Mouse (Mus musculus) erythroblast, embryonic 14.5 days (primary cell): ENCODE data around the gene Islr. TPM values are rescaled to one million over a fixed set of nuclear protein-coding genes. Genes with fewer than 3 reads are reported as not detected.

Source experiments
- H3K27me3 ChIP-seq: 2 replicates; pipeline ENCODE4 v1.6.1; 2012; ENCODE audit warnings: inconsistent platforms; ENCODE audit not compliant: control insufficient read depth
- H3K36me3 ChIP-seq: 2 replicates; pipeline ENCODE4 v1.6.1; 2012; ENCODE audit warnings: mild to moderate bottlenecking, inconsistent platforms; ENCODE audit not compliant: control insufficient read depth
- H3K4me1 ChIP-seq: 2 replicates; pipeline ENCODE4 v1.6.1; 2012; ENCODE audit warnings: inconsistent platforms; ENCODE audit not compliant: control insufficient read depth
- H3K4me3 ChIP-seq: replicated peaks from 2 replicates; pipeline ENCODE3; 2012; ENCODE audit warnings: moderate library complexity, mild to moderate bottlenecking, inconsistent platforms
- H3K9me3 ChIP-seq: 2 replicates; pipeline ENCODE4 v1.6.1; 2012; ENCODE audit warnings: low read length, inconsistent platforms, mixed read lengths; ENCODE audit not compliant: control insufficient read depth
- GATA1 ChIP-seq: IDR thresholded peaks from 2 replicates; pipeline ENCODE4 v1.6.1; 2012; ENCODE audit warnings: low read length, inconsistent platforms, mixed read lengths
- TAL1 ChIP-seq: IDR thresholded peaks from 3 replicates; pipeline ENCODE4 v1.6.1; 2012; ENCODE audit warnings: low read length, inconsistent platforms, mixed read lengths
- polyA plus RNA-seq: library from polyadenylated mRNA; stranded (reverse); fragments of >175 nt; gene quantifications from 2 replicates; pipeline ENCODE4 v1.2.3, GENCODE M21; 2012

Islr gene
- polyA plus RNA-seq, 1 experiment, result not detected

DNA sequence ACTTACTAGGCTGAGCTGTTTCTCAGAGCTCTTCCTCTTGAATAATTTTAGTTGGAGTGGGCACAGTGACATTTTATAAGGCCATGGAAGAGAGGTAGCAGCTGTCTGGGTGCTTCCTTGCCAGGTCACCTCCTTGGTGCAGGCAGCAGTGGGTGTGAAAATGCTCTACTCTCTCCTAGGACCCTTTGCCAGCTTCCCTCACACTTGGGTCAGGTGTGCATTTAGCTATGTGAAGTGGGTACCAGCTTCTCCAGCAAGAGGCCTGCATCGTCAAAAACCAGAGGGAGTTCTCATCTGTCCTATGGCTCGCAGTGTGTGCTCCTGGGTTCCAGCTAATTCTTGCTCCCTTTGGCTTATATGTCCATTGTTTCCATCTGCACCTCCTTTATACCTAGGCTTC is 24.7 kb downstream of the Islr start:
- H3K9me3 ChIP-seq, result no peaks in the 10 kb centered on the region
- no peaks in the 10 kb centered on the region for H3K4me1 ChIP-seq
- no peaks in the 10 kb centered on the region for H3K36me3 ChIP-seq
- TF ChIP-seq GATA1 (no peak), TAL1 (no peak)
- no peaks in the 10 kb centered on the region; the same call in 1 of the 2 replicates for H3K27me3 ChIP-seq
- no peak overlapping the region for H3K4me3 ChIP-seq

DNA sequence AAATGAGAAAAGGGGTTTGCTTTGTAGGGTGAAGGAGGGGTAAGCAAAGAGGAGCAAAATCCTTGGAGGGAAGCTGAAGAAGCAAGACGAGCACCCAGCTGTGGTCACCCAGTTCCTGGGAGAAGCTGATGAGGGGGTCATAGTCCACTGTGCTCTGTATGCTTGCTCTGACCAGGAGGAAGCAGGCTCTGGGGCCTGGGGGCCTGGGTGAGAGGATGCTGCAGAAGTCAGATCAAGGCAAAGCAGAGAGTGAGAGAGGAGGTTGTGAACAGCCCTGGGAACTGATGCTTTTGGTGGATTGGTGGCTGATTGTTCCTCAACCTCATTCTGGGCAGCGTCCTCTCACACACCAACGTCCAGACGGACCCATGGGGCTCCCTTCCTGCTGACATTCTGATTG is 26.9 kb downstream of the Islr start:
- no peaks in the 10 kb centered on the region for H3K9me3 ChIP-seq
- no peak overlapping the region for H3K4me3 ChIP-seq
- no peaks in the 10 kb centered on the region for H3K36me3 ChIP-seq
- H3K4me1 ChIP-seq, result no peaks in the 10 kb centered on the region
- no peaks in the 10 kb centered on the region; the same call in 1 of the 2 replicates for H3K27me3 ChIP-seq
- TF ChIP-seq GATA1, result no peak
- TF ChIP-seq TAL1, result no peak

DNA sequence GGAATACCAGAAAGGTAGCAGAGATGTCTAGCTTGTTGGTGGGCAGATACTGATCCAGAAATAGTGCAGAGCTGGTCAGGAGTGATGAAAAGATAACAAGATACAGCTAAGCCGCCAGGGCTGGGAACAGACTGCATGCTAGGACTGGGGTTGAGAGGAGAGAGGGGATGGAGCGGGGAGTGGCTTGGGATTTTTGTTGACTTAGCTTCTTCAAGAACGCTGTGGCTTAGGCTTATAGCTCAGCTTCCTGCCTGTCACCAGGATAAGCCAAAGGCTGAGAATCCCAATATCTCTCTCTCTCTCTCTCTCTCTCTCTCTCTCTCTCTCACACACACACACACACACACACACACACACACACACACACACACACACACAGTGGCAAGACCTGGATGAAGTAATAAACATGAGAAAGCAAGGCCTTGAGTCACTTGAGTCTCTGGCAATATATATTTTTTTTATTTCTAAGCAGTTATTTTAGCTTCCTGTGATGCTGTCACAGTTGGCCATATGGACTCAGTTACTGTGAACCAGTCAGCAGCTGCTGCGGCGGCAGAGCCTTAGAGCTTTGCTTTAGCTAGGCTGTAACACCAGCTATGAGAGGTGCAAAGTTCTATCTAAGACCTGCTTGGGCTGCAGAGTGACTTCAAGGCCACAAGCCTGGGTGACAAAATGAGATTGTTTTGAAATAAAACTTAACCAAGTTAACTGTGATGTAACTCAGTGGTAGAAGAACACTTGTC is 28.2 kb downstream of the Islr start:
- H3K27me3 ChIP-seq, result no peaks in the 10 kb centered on the region; the same call in 1 of the 2 replicates
- no peaks in the 10 kb centered on the region for H3K9me3 ChIP-seq
- TF ChIP-seq TAL1 (no peak), GATA1 (no peak)
- no peaks in the 10 kb centered on the region for H3K4me1 ChIP-seq
- no peak overlapping the region for H3K4me3 ChIP-seq
- no peaks in the 10 kb centered on the region for H3K36me3 ChIP-seq

DNA sequence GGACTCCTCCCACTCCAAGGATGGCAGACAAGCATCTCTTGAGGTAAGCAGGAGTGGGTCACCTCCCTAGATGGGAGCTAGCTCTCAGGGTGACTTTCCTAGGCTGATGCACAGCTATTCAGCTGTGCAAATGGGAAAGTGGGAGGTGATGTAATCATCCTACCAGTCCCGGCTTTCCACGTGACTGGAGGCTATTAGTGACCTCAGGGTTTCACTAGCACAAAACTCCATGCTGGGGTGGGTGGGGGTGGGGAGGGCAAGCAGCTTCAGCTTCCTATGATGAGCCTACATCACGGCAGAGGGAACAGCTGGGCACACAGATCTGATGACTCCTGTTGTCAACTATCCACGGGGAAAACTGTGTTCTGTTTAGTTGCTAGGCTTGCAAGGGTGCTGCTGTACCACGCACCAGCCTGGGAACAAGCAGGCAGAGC is 29.3 kb downstream of the Islr start:
- no peaks in the 10 kb centered on the region for H3K36me3 ChIP-seq

DNA sequence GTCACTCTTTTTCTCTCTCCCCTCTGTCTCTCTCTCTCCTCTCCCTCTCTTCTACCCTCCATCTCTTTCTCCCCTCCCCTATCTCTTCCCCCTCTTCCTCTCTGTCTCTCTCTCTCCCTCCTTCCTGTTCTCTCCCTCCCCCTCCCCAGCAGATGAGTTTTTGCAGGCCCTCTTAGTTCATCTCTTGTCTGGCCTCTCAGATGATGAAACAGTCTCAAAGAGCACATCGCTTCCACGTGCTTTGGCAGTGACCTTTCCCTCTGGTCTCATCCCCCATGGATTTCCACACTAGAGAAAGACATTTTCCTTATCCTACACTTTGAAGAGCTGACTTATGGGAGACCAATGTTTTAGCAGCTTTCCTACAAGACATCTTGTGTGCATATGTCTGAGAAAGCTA is 31.2 kb downstream of the Islr start:
- Histone ChIP-seq H3K36me3 (no peaks in the 10 kb centered on the region), H3K4me3 (no peak overlapping the region), H3K4me1 (no peaks in the 10 kb centered on the region), H3K27me3 (no peaks in the 10 kb centered on the region; the same call in 1 of the 2 replicates), H3K9me3 (no peaks in the 10 kb centered on the region)
- no peak for TF ChIP-seq TAL1
- TF ChIP-seq GATA1, result no peak

More for the DNA sequence above, 29.3 kb downstream of the Islr start:
- Histone ChIP-seq H3K9me3 (no peaks in the 10 kb centered on the region), H3K4me1 (no peaks in the 10 kb centered on the region), H3K4me3 (no peak overlapping the region), H3K27me3 (no peaks in the 10 kb centered on the region; the same call in 1 of the 2 replicates)
- TF ChIP-seq GATA1 (no peak), TAL1 (no peak)

DNA sequence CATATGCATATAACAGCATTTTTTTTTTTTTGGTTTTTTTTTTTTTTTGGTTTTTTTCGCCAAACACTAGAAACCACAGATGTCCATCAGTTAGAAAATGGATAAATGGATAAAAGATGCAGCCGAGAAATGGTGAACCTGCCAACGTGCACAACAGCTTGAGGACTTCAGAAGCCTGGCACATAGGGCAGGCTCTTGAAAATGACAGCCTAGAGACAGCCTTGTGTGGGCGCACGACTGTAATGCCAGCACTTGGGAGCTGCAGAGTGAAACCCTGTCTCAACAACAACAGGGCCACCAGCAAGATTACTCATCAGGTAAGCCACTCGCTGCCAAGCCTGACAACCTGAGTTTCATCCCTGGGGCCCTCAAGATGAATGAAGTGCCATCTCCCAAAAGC is 34.7 kb downstream of the Islr start:
- H3K36me3 ChIP-seq, result no peaks in the 10 kb centered on the region
- H3K4me1 ChIP-seq, result no peaks in the 10 kb centered on the region
- H3K4me3 ChIP-seq, result no peak overlapping the region
- TF ChIP-seq TAL1 (no peak), GATA1 (no peak)
- no peaks in the 10 kb centered on the region for H3K27me3 ChIP-seq
- no peaks in the 10 kb centered on the region for H3K9me3 ChIP-seq

DNA sequence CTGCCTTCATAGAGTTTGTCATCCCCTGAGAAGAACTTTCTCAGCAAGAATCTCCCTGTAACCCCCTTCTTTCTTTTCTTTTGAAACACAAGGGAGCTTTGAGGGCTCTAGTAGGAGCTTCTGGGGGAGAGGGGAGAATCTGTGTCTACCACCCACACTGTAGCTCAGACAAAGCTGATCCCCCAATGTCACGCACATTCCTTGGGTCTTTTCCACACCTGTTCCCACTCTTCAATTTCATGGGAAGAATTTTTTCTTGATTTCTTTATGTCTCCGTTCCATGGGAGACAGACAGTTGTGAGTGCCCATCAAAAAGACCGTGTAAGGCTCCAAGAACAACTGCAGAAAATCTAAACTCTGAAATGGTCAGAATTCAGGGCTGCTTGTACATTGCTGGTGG is 35.2 kb downstream of the Islr start:
- H3K4me3 ChIP-seq, result no peak overlapping the region
- H3K4me1 ChIP-seq, result no peaks in the 10 kb centered on the region
- H3K9me3 ChIP-seq, result no peaks in the 10 kb centered on the region
- H3K36me3 ChIP-seq, result no peaks in the 10 kb centered on the region
- no peaks in the 10 kb centered on the region for H3K27me3 ChIP-seq
- TF ChIP-seq GATA1 (no peak), TAL1 (no peak)

DNA sequence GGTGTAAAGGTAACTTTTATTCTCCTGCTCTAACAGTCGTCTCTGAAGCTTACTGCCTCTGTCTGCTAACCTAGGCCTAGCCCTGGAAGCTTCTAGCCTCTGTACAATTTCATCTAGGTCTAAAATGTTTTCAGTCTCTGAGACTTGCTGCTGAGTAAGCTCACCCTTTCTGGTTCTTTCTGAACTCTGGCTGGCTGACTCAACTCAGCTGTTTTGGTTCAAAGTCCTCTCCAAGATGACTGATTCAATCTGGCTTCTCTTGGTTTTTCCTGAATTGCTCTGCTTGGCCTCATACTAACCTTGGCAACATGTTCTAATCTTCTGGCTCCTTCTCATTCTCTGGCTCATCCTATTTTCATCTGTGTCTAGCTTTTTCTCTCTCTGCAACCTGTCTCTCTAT is 38.3 kb downstream of the Islr start:
- TF ChIP-seq GATA1, result no peak
- TF ChIP-seq TAL1, result no peak
- no peaks in the 10 kb centered on the region for H3K4me1 ChIP-seq
- no peaks in the 10 kb centered on the region for H3K9me3 ChIP-seq

DNA sequence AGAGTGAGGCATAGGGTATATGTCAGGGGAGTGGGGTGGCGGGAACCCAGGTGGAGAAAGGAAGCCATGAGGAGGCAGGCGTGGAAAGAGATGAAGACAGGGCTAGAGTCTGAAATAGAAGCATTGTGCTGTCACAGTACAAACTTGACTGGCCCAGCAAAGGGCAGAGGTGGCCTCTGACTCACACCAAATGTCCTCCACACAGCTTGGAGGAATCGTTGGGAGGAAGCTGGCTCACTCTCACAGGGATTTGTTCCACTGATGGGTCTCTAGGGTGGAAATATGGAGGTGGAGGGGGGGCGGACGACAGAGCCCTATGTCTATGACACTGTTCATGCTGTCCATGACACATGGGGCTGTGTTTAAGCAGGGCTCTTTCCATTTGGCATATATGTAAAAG is 41.0 kb downstream of the Islr start:
- H3K27me3 ChIP-seq, result no peaks in the 10 kb centered on the region
- no peaks in the 10 kb centered on the region for H3K4me1 ChIP-seq
- no peaks in the 10 kb centered on the region for H3K9me3 ChIP-seq
- TF ChIP-seq TAL1 (no peak), GATA1 (no peak)
- H3K36me3 ChIP-seq, result no peaks in the 10 kb centered on the region
- no peak overlapping the region for H3K4me3 ChIP-seq

More for the DNA sequence above, 38.3 kb downstream of the Islr start:
- H3K36me3 ChIP-seq, result no peaks in the 10 kb centered on the region
- H3K4me3 ChIP-seq, result no peak overlapping the region
- no peaks in the 10 kb centered on the region for H3K27me3 ChIP-seq

DNA sequence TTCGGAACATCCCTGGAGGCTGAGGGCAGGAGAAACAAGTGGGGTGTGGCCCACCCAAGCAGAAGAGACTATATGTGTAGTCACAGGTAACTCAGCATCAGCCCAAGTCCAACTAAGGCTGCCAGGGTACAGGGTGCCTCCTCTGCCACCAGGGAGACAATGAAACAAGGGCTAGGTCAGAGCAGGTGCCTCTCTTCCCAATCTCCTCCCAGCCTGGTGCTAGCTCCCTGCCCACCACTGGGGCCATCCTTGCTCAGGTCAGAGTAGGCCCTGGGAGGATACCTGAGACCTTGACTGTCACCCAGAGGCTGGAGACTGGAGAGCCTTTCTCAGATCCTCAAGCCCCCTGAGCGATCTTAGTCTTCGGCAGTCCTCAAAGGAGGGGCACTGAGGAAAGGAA is 41.9 kb downstream of the Islr start:
- no peaks in the 10 kb centered on the region for H3K27me3 ChIP-seq
- H3K36me3 ChIP-seq, result no peaks in the 10 kb centered on the region
- TF ChIP-seq GATA1, result no peak
- TF ChIP-seq TAL1, result no peak

More for the DNA sequence above, 41.9 kb downstream of the Islr start:
- Histone ChIP-seq H3K4me1 (no peaks in the 10 kb centered on the region), H3K9me3 (no peaks in the 10 kb centered on the region), H3K4me3 (no peak overlapping the region)
